ENCODE assay signal across 9 mouse cellular contexts in genomic region chr4:121240637-121241611, GRCm38 (mm10). TPM values are rescaled to one million over a fixed set of nuclear protein-coding genes. Genes with fewer than 3 reads are reported as not detected.
A peak's percentile ranks its signal among the peaks of the same experiment; 100 is the strongest.
DNase-seq lines count a peak whose midpoint lies in the region; ATAC-seq lines count a peak whose summit lies in the region.
"Had no signal": no experiment of that assay in that cellular context is flagged by ENCODE, and none has a peak within 500 bp of the region (broad histone marks: within the 10 kb centered on the region; RNA-seq: fewer than 3 reads in every experiment).

No protein-coding gene starts in this region.

- no peak overlapping the region for H3K4me2 ChIP-seq in midbrain, embryonic 15.5 days

- peak; percentile 32 for DNase-seq in kidney, adult 9 months
- DNase-seq in kidney, adult 18-20 months: no peak
- DNase-seq in CD4-positive helper T cell, adult 2 months (ENCODE audit: low read depth, low spot score): peak; percentile 43
- DNase-seq in adipocyte (ENCODE audit: low spot score): peak; percentile 55
- DNase-seq in heart, postnatal 4 days: peak; percentile 35
- DNase-seq in layer of hippocampus, postnatal 25 days (ENCODE audit: extremely low spot score in 1 of 2, low spot score in 1 of 2): no peak
- DNase-seq in urinary bladder, postnatal 14 days (ENCODE audit: low spot score): no peak

- ATAC-seq in midbrain, embryonic 15.5 days (replicated peaks): peak; percentile 81

- no peak overlapping the region for H3K4me3 ChIP-seq in midbrain, embryonic 15.5 days
- H3K4me3 ChIP-seq: erythroblast, embryonic 14.5 days had no signal

- no peaks in the 10 kb centered on the region for H3K9me3 ChIP-seq in midbrain, embryonic 15.5 days

- no peak overlapping the region for H3K27ac ChIP-seq in midbrain, embryonic 15.5 days

- no peaks in the 10 kb centered on the region for H3K36me3 ChIP-seq in midbrain, embryonic 15.5 days (replicated peaks)

- peaks cover 5% of the 10 kb centered on the region; the same call in 1 of the 2 replicates for H3K27me3 ChIP-seq in midbrain, embryonic 15.5 days (replicated peaks)

- 43% methylated on average over 14 of the region's 14 CpGs for WGBS in midbrain, embryonic 15.5 days

- no peak overlapping the region for H3K9ac ChIP-seq in midbrain, embryonic 15.5 days

- H3K4me1 ChIP-seq in midbrain, embryonic 15.5 days: no peaks in the 10 kb centered on the region

RNA-seq across cellular contexts. Expression of gene Rlf, which starts 26.0 kb away (rescaled TPM):
- 10 to 100 TPM; 22.0 to 23.1 TPM for total RNA-seq in heart, postnatal 4 days (2021)
- polyA plus RNA-seq in midbrain, embryonic 15.5 days (2015; fragmentation: Nextera tagmentation; extraction: Ambion mirVana): 31.0 and 33.2 TPM in 2 replicates
- total RNA-seq in layer of hippocampus, postnatal 25 days (2021): 10 to 100 TPM; 28.4 to 31.8 TPM

Comparison
In these comparisons a context has a peak if more than half of its experiments do, and no peak if none do; other contexts are left out.
1. DNase-seq: peak in kidney, adult 9 months (single experiment), CD4-positive helper T cell, adult 2 months (single experiment), adipocyte (single experiment) and heart, postnatal 4 days (single experiment); none in kidney, adult 18-20 months (single experiment), layer of hippocampus, postnatal 25 days (0 of 2) and urinary bladder, postnatal 14 days (single experiment).